Mouse (Mus musculus) intestine, embryonic 16.5 days (tissue): Measurements from ENCODE around the gene Reg4. TPM values are rescaled to one million over a fixed set of nuclear protein-coding genes. Genes with fewer than 3 reads are reported as not detected.

Source experiments
- ATAC-seq: fragments of 200-750 bp; cut with Nextera tagmentation; 2 replicates; pipeline ENCODE4 v1.8.0; 2017; ENCODE audit warnings: moderate TSS enrichment, moderate library complexity
- H3K27ac ChIP-seq: fragments of 300-500 bp; sonication (generic); 2 replicates; pipeline ENCODE4 v1.5.1; 2014; ENCODE audit warnings: mild to moderate bottlenecking, low read length
- H3K27me3 ChIP-seq: fragments of 300-500 bp; sonication (generic); replicated peaks from 2 replicates; pipeline ENCODE4 v1.6.1; 2014; ENCODE audit warnings: low read length, control low read depth, mixed read lengths; ENCODE audit not compliant: control insufficient read depth, insufficient read depth
- H3K36me3 ChIP-seq: fragments of 300-500 bp; sonication (generic); 2 replicates; pipeline ENCODE4 v1.6.1; 2014; ENCODE audit warnings: low read length, control low read depth; ENCODE audit not compliant: control insufficient read depth, insufficient read depth
- H3K4me1 ChIP-seq: fragments of 300-500 bp; sonication (generic); 2 replicates; pipeline ENCODE4 v1.6.1; 2014; ENCODE audit warnings: low read length, control low read depth, mixed read lengths; ENCODE audit not compliant: control insufficient read depth, insufficient read depth
- H3K4me2 ChIP-seq: fragments of 300-500 bp; sonication (generic); 2 replicates; pipeline ENCODE4 v1.6.1; 2014; ENCODE audit warnings: low read depth, low read length, control low read depth
- H3K4me3 ChIP-seq: fragments of 300-500 bp; sonication (generic); 2 replicates; pipeline ENCODE4 v1.5.1; 2014; ENCODE audit warnings: mild to moderate bottlenecking, low read length
- H3K9ac ChIP-seq: fragments of 300-500 bp; sonication (generic); 2 replicates; pipeline ENCODE4 v1.6.1; 2014; ENCODE audit warnings: low read depth, low read length
- H3K9me3 ChIP-seq: fragments of 300-500 bp; sonication (generic); 2 replicates; pipeline ENCODE4 v1.6.1; 2016; ENCODE audit warnings: low read length, control low read depth; ENCODE audit not compliant: control insufficient read depth
- WGBS: fragments of 180-500 bp; shearing (Covaris S2); extraction: QIAGEN DNeasy Blood & Tissue Kit; methylation state at CpG from one replicate; pipeline ENCODE4 v1.1.7; 2014; 5-methylcytosine and 5-hydroxymethylcytosine counted together
- polyA plus RNA-seq: library from polyadenylated mRNA; unstranded; fragments of >200 nt; fragmentation: Nextera tagmentation; extraction: Ambion mirVana; gene quantifications from 2 replicates; pipeline ENCODE4 v1.2.1, GENCODE M21; 2015

Reg4 gene
- polyA plus RNA-seq, 1 experiment from 2014 or later: 28.4 TPM

- H3K27me3 ChIP-seq: no peaks in the 10 kb centered on the region
- peaks cover 24% of the 10 kb centered on the region for H3K4me1 ChIP-seq
- no peak for ATAC-seq
- H3K4me2 ChIP-seq: no peak overlapping the region
- H3K9ac ChIP-seq: no peak overlapping the region
- WGBS: 54% methylated on average over 7 of the region's 7 CpGs
- H3K9me3 ChIP-seq: no peaks in the 10 kb centered on the region
- H3K4me3 ChIP-seq: no peak overlapping the region
- peak overlapping the region; percentile 54 for H3K27ac ChIP-seq
- no peaks in the 10 kb centered on the region for H3K36me3 ChIP-seq
These were observed 25.2 kb downstream of the Reg4 start for GRCm38 (mm10) chr3:98246985-98247751.

GRCm38 (mm10) chr3:98249378-98249777, 27.4 kb downstream of the Reg4 start:
- Histone ChIP-seq H3K4me2 (no peak overlapping the region), H3K27me3 (no peaks in the 10 kb centered on the region), H3K9ac (no peak overlapping the region), H3K9me3 (peaks cover 6% of the 10 kb centered on the region), H3K4me1 (peaks cover 18% of the 10 kb centered on the region), H3K36me3 (no peaks in the 10 kb centered on the region), H3K27ac (peak overlapping the region; percentile 69), H3K4me3 (no peak overlapping the region)
- ATAC-seq: peak; percentile 82
- WGBS: 84% methylated on average over 2 of the region's 2 CpGs

GRCm38 (mm10) chr3:98249833-98250448, 28.0 kb downstream of the Reg4 start:
- no peak overlapping the region for H3K9ac ChIP-seq
- peak overlapping the region; percentile 69 for H3K27ac ChIP-seq
- H3K36me3 ChIP-seq: no peaks in the 10 kb centered on the region
- 76% methylated on average over 11 of the region's 11 CpGs for WGBS
- peak; percentile 7; the same call in 1 of the 2 replicates for ATAC-seq
- no peak overlapping the region for H3K4me3 ChIP-seq
- no peaks in the 10 kb centered on the region for H3K27me3 ChIP-seq
- peaks cover 6% of the 10 kb centered on the region for H3K9me3 ChIP-seq
- no peak overlapping the region for H3K4me2 ChIP-seq
- H3K4me1 ChIP-seq: peaks cover 20% of the 10 kb centered on the region

GRCm38 (mm10) chr3:98254059-98254458, 32.1 kb downstream of the Reg4 start:
- no peak overlapping the region for H3K9ac ChIP-seq
- peak overlapping the region; percentile 76 for H3K27ac ChIP-seq
- peaks cover 10% of the 10 kb centered on the region for H3K4me1 ChIP-seq
- H3K9me3 ChIP-seq: peaks cover 6% of the 10 kb centered on the region
- WGBS: 78% methylated on average over 2 of the region's 3 CpGs
- no peaks in the 10 kb centered on the region for H3K27me3 ChIP-seq
- ATAC-seq: 0 out of 2 replicates have a peak, but pooled peaks have one; percentile 27
- no peak overlapping the region for H3K4me2 ChIP-seq
- no peak overlapping the region for H3K4me3 ChIP-seq
- no peaks in the 10 kb centered on the region for H3K36me3 ChIP-seq

- Histone ChIP-seq H3K4me3 (no peak overlapping the region), H3K9ac (no peak overlapping the region), H3K4me2 (no peak overlapping the region), H3K27ac (peak overlapping the region; percentile 76), H3K9me3 (peaks cover 6% of the 10 kb centered on the region), H3K4me1 (peaks cover 13% of the 10 kb centered on the region), H3K36me3 (no peaks in the 10 kb centered on the region), H3K27me3 (no peaks in the 10 kb centered on the region)
- 85% methylated on average over 8 of the region's 8 CpGs for WGBS
- no peak for ATAC-seq
These were observed 33.0 kb downstream of the Reg4 start for GRCm38 (mm10) chr3:98254656-98255583.

GRCm38 (mm10) chr3:98258723-98259122, 36.8 kb downstream of the Reg4 start:
- Histone ChIP-seq H3K4me1 (peaks cover 25% of the 10 kb centered on the region), H3K27me3 (no peaks in the 10 kb centered on the region), H3K27ac (peak overlapping the region; percentile 82; the same call in 1 of the 2 replicates), H3K4me3 (no peak overlapping the region), H3K9me3 (no peaks in the 10 kb centered on the region), H3K4me2 (no peak overlapping the region), H3K9ac (no peak overlapping the region), H3K36me3 (no peaks in the 10 kb centered on the region)
- WGBS: 89% methylated on average over 4 of the region's 4 CpGs
- no peak for ATAC-seq

- peak overlapping the region; percentile 82 for H3K27ac ChIP-seq
- H3K36me3 ChIP-seq: no peaks in the 10 kb centered on the region
- H3K4me3 ChIP-seq: no peak overlapping the region
- no peaks in the 10 kb centered on the region for H3K27me3 ChIP-seq
- 72% methylated on average over 5 of the region's 5 CpGs for WGBS
- peak; percentile 32; the same call in 1 of the 2 replicates for ATAC-seq
- 0 out of 2 replicates have a peak overlapping the region, but pooled peaks have one; percentile 16 for H3K4me2 ChIP-seq
- H3K9me3 ChIP-seq: no peaks in the 10 kb centered on the region
- H3K9ac ChIP-seq: no peak overlapping the region
- peaks cover 25% of the 10 kb centered on the region for H3K4me1 ChIP-seq
These were observed 37.4 kb downstream of the Reg4 start for GRCm38 (mm10) chr3:98259271-98259751.

GRCm38 (mm10) chr3:98260534-98260933, 38.6 kb downstream of the Reg4 start:
- Histone ChIP-seq H3K4me3 (no peak overlapping the region), H3K4me1 (peaks cover 23% of the 10 kb centered on the region), H3K27ac (0 out of 2 replicates have a peak overlapping the region, but pooled peaks have one; percentile 39), H3K4me2 (no peak overlapping the region), H3K36me3 (no peaks in the 10 kb centered on the region), H3K27me3 (no peaks in the 10 kb centered on the region), H3K9me3 (no peaks in the 10 kb centered on the region), H3K9ac (no peak overlapping the region)
- no peak for ATAC-seq
- 68% methylated on average over 3 of the region's 3 CpGs for WGBS

GRCm38 (mm10) chr3:98261415-98261814, 39.5 kb downstream of the Reg4 start:
- H3K27me3 ChIP-seq: no peaks in the 10 kb centered on the region
- no peak overlapping the region for H3K4me2 ChIP-seq
- no peak overlapping the region for H3K4me3 ChIP-seq
- H3K4me1 ChIP-seq: peaks cover 26% of the 10 kb centered on the region
- no peaks in the 10 kb centered on the region for H3K36me3 ChIP-seq
- 63% methylated on average over 4 of the region's 4 CpGs for WGBS
- ATAC-seq: peak; percentile 58
- peak overlapping the region; percentile 45; the same call in 1 of the 2 replicates for H3K27ac ChIP-seq
- H3K9me3 ChIP-seq: no peaks in the 10 kb centered on the region
- no peak overlapping the region for H3K9ac ChIP-seq
